In genomic region chr15:99839910-99840309, GRCm38 (mm10) we compare ENCODE assay signal across 9 mouse cellular contexts. TPM values are rescaled to one million over a fixed set of nuclear protein-coding genes. Genes with fewer than 3 reads are reported as not detected.
DNase-seq lines count a peak whose midpoint lies in the region; ATAC-seq lines count a peak whose summit lies in the region.
"Had no signal": no experiment of that assay in that cellular context is flagged by ENCODE, and none has a peak within 500 bp of the region (broad histone marks: within the 10 kb centered on the region; RNA-seq: fewer than 3 reads in every experiment).

No protein-coding gene starts in this region.

- no peaks in the 10 kb centered on the region for H3K9me3 ChIP-seq in liver, embryonic 12.5 days (replicated peaks)
- H3K9me3 ChIP-seq in midbrain, embryonic 16.5 days (replicated peaks; ENCODE audit: control insufficient read depth, low read length, poor library complexity, severe bottlenecking), result no peaks in the 10 kb centered on the region
- H3K9me3 ChIP-seq in hindbrain, embryonic 12.5 days (replicated peaks), result no peaks in the 10 kb centered on the region
- H3K9me3 ChIP-seq: heart, embryonic 13.5 days had no signal

- ATAC-seq in liver, embryonic 12.5 days, result no peak
- ATAC-seq in midbrain, embryonic 16.5 days, result no peak
- no peak for ATAC-seq in hindbrain, embryonic 12.5 days (ENCODE audit: low FRiP score)

- no peak overlapping the region for H3K4me3 ChIP-seq in liver, embryonic 12.5 days
- no peak overlapping the region for H3K4me3 ChIP-seq in midbrain, embryonic 16.5 days (ENCODE audit: low read depth, low read length)
- H3K4me3 ChIP-seq in hindbrain, embryonic 12.5 days, result no peak overlapping the region
- H3K4me3 ChIP-seq: heart, embryonic 13.5 days had no signal

- peaks cover 11% of the 10 kb centered on the region for H3K27me3 ChIP-seq in liver, embryonic 12.5 days (replicated peaks)
- no peaks in the 10 kb centered on the region for H3K27me3 ChIP-seq in midbrain, embryonic 16.5 days (ENCODE audit: control insufficient read depth, insufficient read depth, low read depth, low read length)
- no peaks in the 10 kb centered on the region for H3K27me3 ChIP-seq in hindbrain, embryonic 12.5 days
- H3K27me3 ChIP-seq: heart, embryonic 13.5 days had no signal

- no peak overlapping the region for H3K9ac ChIP-seq in liver, embryonic 12.5 days
- H3K9ac ChIP-seq in midbrain, embryonic 16.5 days (ENCODE audit: low read depth, low read length), result no peak overlapping the region
- no peak overlapping the region for H3K9ac ChIP-seq in hindbrain, embryonic 12.5 days
- H3K9ac ChIP-seq: heart, embryonic 13.5 days had no signal

- peak; percentile 10 for DNase-seq in liver
- DNase-seq in brain, adult 2 months (ENCODE audit: low read depth, low spot score), result peak; percentile 19
- DNase-seq in kidney, postnatal 10 days, result peak; percentile 79
- peak; percentile 69 for DNase-seq in testis, postnatal 10 days (ENCODE audit: low spot score)
- no peak for DNase-seq in spleen, postnatal 4 days (ENCODE audit: low spot score in 2 of 2)

- no peak overlapping the region for H3K27ac ChIP-seq in liver, embryonic 12.5 days
- H3K27ac ChIP-seq in midbrain, embryonic 16.5 days (ENCODE audit: low read length), result no peak overlapping the region
- no peak overlapping the region for H3K27ac ChIP-seq in hindbrain, embryonic 12.5 days
- H3K27ac ChIP-seq: heart, embryonic 13.5 days had no signal

- WGBS in liver, embryonic 12.5 days (ENCODE audit: insufficient replicate concordance), result 54% methylated on average over 2 of the region's 2 CpGs
- 90% methylated on average over 2 of the region's 2 CpGs for WGBS in midbrain, embryonic 16.5 days
- 87% methylated on average over 2 of the region's 2 CpGs for whole genome bisulfite sequencing in hindbrain, embryonic 12.5 days

- H3K4me2 ChIP-seq in liver, embryonic 12.5 days, result no peak overlapping the region
- no peak overlapping the region for H3K4me2 ChIP-seq in midbrain, embryonic 16.5 days (ENCODE audit: low read length)
- no peak overlapping the region for H3K4me2 ChIP-seq in hindbrain, embryonic 12.5 days (replicated peaks)
- H3K4me2 ChIP-seq: heart, embryonic 13.5 days had no signal

- no peaks in the 10 kb centered on the region for H3K4me1 ChIP-seq in liver, embryonic 12.5 days
- H3K4me1 ChIP-seq in midbrain, embryonic 16.5 days (ENCODE audit: control insufficient read depth, insufficient read depth, low read length), result no peaks in the 10 kb centered on the region
- H3K4me1 ChIP-seq in hindbrain, embryonic 12.5 days, result no peaks in the 10 kb centered on the region
- H3K4me1 ChIP-seq: heart, embryonic 13.5 days had no signal

- no peaks in the 10 kb centered on the region for H3K36me3 ChIP-seq in liver, embryonic 12.5 days
- no peaks in the 10 kb centered on the region; the same call in 1 of the 2 replicates for H3K36me3 ChIP-seq in midbrain, embryonic 16.5 days (ENCODE audit: control insufficient read depth, insufficient read depth, low read length)
- H3K36me3 ChIP-seq in hindbrain, embryonic 12.5 days, result no peaks in the 10 kb centered on the region

RNA-seq across cellular contexts. Expression of gene Lima1, which starts 35.3 kb away (rescaled TPM):
- polyA plus RNA-seq in liver, embryonic 12.5 days (2016; fragmentation: Nextera tagmentation; extraction: Ambion mirVana), result 10.6 and 11.0 TPM in 2 replicates
- 11.8 and 15.2 TPM in 2 replicates for polyA plus RNA-seq in midbrain, embryonic 16.5 days (2015; fragmentation: Nextera tagmentation; extraction: Ambion mirVana)
- 36.1 and 44.3 TPM in 2 replicates for polyA plus RNA-seq in hindbrain, embryonic 12.5 days (2016; fragmentation: Nextera tagmentation; extraction: Ambion mirVana)

Comparison
In these comparisons a context has a peak if more than half of its experiments do, and no peak if none do; other contexts are left out.
1. DNase-seq: peak in liver (single experiment), brain, adult 2 months (single experiment), kidney, postnatal 10 days (single experiment) and testis, postnatal 10 days (single experiment); none in spleen, postnatal 4 days (0 of 2).